Mouse (Mus musculus) lung, postnatal 0 days (tissue): ENCODE results near the gene Tmem214.

Source experiments
- CTCF ChIP-seq: IDR thresholded peaks from 2 replicates; pipeline ENCODE4 v1.5.1; 2016; ENCODE audit warnings: antibody characterized with exemption, mild to moderate bottlenecking
- EP300 ChIP-seq: IDR thresholded peaks from 2 replicates; pipeline ENCODE4 v1.6.1; 2016; ENCODE audit warnings: antibody characterized with exemption, mild to moderate bottlenecking, control low read depth

DNA sequence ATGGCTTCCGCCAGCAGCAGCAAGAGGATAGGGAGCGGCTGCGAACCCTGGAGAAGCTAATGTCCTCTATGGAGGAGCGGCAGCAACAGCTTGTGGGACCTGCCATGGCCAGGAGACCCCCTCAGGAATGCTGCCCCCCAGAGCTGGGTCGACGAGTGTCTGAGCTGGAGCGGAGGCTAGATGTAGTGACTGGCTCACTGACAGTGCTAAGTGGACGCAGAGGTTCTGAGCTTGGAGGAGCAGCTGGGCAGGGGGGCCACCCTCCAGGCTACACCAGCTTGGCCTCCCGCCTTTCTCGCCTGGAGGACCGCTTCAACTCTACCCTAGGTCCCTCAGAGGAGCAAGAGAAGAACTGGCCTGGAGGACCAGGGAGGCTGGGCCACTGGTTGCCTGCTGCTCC lies 49.5 kb downstream of the Tmem214 start:
- TF ChIP-seq EP300 (no peak), CTCF (no peak)
